Mouse (Mus musculus) neural tube, embryonic 15.5 days (tissue): Measurements from ENCODE around the gene Mtm1. TPM values are rescaled to one million over a fixed set of nuclear protein-coding genes. Genes with fewer than 3 reads are reported as not detected.

Source experiments
- polyA plus RNA-seq: library from polyadenylated mRNA; unstranded; fragments of >200 nt; fragmentation: Nextera tagmentation; extraction: Ambion mirVana; gene quantifications from 2 replicates; pipeline ENCODE4 v1.2.1, GENCODE M21; 2015

The Mtm1 gene
- polyA plus RNA-seq, 1 experiment from 2014 or later = 5.4 TPM

Other genes starting within 250 kb of the Mtm1 start
- gene Mamld1, start 160.5 kb upstream of the Mtm1 start, polyA plus RNA-seq = 4.8 and 5.1 TPM in 2 replicates
- 13.5 and 16.2 TPM in 2 replicates for gene Mtmr1, start 154.0 kb downstream of the Mtm1 start, polyA plus RNA-seq